Mouse (Mus musculus): ENCODE measurements around the gene Kcnma1. TPM values are rescaled to one million over a fixed set of nuclear protein-coding genes. Genes with fewer than 3 reads are reported as not detected.

The Kcnma1 gene
- polyA plus RNA-seq, 1 experiment: 3.0 TPM

GRCm38 (mm10) chr14:23705647-23706046 lies 308.6 kb downstream of the Kcnma1 start:
- Histone ChIP-seq H3K4me3 (ENCODE audit: control insufficient read depth, low read depth, low read length) (no peak overlapping the region), H3K36me3 (ENCODE audit: control insufficient read depth, insufficient read depth, low read length) (no peaks in the 10 kb centered on the region), H3K27ac (ENCODE audit: control insufficient read depth, insufficient read depth, low read depth, low read length) (no peak overlapping the region), H3K27me3 (ENCODE audit: control insufficient read depth, insufficient read depth, low read length) (no peaks in the 10 kb centered on the region), H3K4me1 (ENCODE audit: control insufficient read depth, insufficient read depth, low read length) (no peaks in the 10 kb centered on the region; the same call in 1 of the 2 replicates)
- TF ChIP-seq CTCF (IDR thresholded peaks at IDR 0.05; ENCODE audit: control insufficient read depth, insufficient read depth, insufficient replicate concordance, low read depth, low read length): no peak
- TF ChIP-seq POLR2A (IDR thresholded peaks at IDR 0.05; ENCODE audit: control insufficient read depth, low read depth, low read length): no peak

- Histone ChIP-seq H3K27me3 (ENCODE audit: control insufficient read depth, insufficient read depth, low read length) (no peaks in the 10 kb centered on the region), H3K4me1 (ENCODE audit: control insufficient read depth, insufficient read depth, low read length) (no peaks in the 10 kb centered on the region)
Observed at GRCm38 (mm10) chr14:23704303-23704702, 310.0 kb downstream of the Kcnma1 start.

GRCm38 (mm10) chr14:23696341-23696740 lies 317.9 kb downstream of the Kcnma1 start:
- Histone ChIP-seq H3K27me3 (ENCODE audit: control insufficient read depth, insufficient read depth, low read length) (no peaks in the 10 kb centered on the region), H3K36me3 (ENCODE audit: control insufficient read depth, insufficient read depth, low read length) (no peaks in the 10 kb centered on the region), H3K4me3 (ENCODE audit: control insufficient read depth, low read depth, low read length) (no peak overlapping the region), H3K27ac (ENCODE audit: control insufficient read depth, insufficient read depth, low read depth, low read length) (no peak overlapping the region), H3K4me1 (ENCODE audit: control insufficient read depth, insufficient read depth, low read length) (no peaks in the 10 kb centered on the region)
- TF ChIP-seq POLR2A (IDR thresholded peaks at IDR 0.05; ENCODE audit: control insufficient read depth, low read depth, low read length) (no peak), CTCF (IDR thresholded peaks at IDR 0.05; ENCODE audit: control insufficient read depth, insufficient read depth, insufficient replicate concordance, low read depth, low read length) (no peak)

More at GRCm38 (mm10) chr14:23704303-23704702, 310.0 kb downstream of the Kcnma1 start:
- TF ChIP-seq POLR2A (IDR thresholded peaks at IDR 0.05; ENCODE audit: control insufficient read depth, low read depth, low read length): no peak
- TF ChIP-seq CTCF (IDR thresholded peaks at IDR 0.05; ENCODE audit: control insufficient read depth, insufficient read depth, insufficient replicate concordance, low read depth, low read length): no peak
- Histone ChIP-seq H3K27ac (ENCODE audit: control insufficient read depth, insufficient read depth, low read depth, low read length) (no peak overlapping the region), H3K36me3 (ENCODE audit: control insufficient read depth, insufficient read depth, low read length) (no peaks in the 10 kb centered on the region), H3K4me3 (ENCODE audit: control insufficient read depth, low read depth, low read length) (no peak overlapping the region)

GRCm38 (mm10) chr14:23689681-23690080 lies 324.6 kb downstream of the Kcnma1 start:
- TF ChIP-seq CTCF (IDR thresholded peaks at IDR 0.05; ENCODE audit: control insufficient read depth, insufficient read depth, insufficient replicate concordance, low read depth, low read length): no peak
- no peak for TF ChIP-seq POLR2A (IDR thresholded peaks at IDR 0.05; ENCODE audit: control insufficient read depth, low read depth, low read length)
- H3K27ac ChIP-seq (ENCODE audit: control insufficient read depth, insufficient read depth, low read depth, low read length): no peak overlapping the region
- no peaks in the 10 kb centered on the region for H3K27me3 ChIP-seq (ENCODE audit: control insufficient read depth, insufficient read depth, low read length)
- peaks cover 3% of the 10 kb centered on the region for H3K4me1 ChIP-seq (ENCODE audit: control insufficient read depth, insufficient read depth, low read length)
- no peak overlapping the region for H3K4me3 ChIP-seq (ENCODE audit: control insufficient read depth, low read depth, low read length)
- H3K36me3 ChIP-seq (ENCODE audit: control insufficient read depth, insufficient read depth, low read length): no peaks in the 10 kb centered on the region

GRCm38 (mm10) chr14:23688513-23688912 lies 325.8 kb downstream of the Kcnma1 start:
- Histone ChIP-seq H3K36me3 (ENCODE audit: control insufficient read depth, insufficient read depth, low read length) (no peaks in the 10 kb centered on the region), H3K27me3 (ENCODE audit: control insufficient read depth, insufficient read depth, low read length) (no peaks in the 10 kb centered on the region), H3K4me3 (ENCODE audit: control insufficient read depth, low read depth, low read length) (no peak overlapping the region), H3K4me1 (ENCODE audit: control insufficient read depth, insufficient read depth, low read length) (peaks cover 3% of the 10 kb centered on the region), H3K27ac (ENCODE audit: control insufficient read depth, insufficient read depth, low read depth, low read length) (no peak overlapping the region)
- TF ChIP-seq POLR2A (IDR thresholded peaks at IDR 0.05; ENCODE audit: control insufficient read depth, low read depth, low read length) (no peak), CTCF (IDR thresholded peaks at IDR 0.05; ENCODE audit: control insufficient read depth, insufficient read depth, insufficient replicate concordance, low read depth, low read length) (no peak)

GRCm38 (mm10) chr14:23684463-23685066 lies 329.7 kb downstream of the Kcnma1 start:
- Histone ChIP-seq H3K27ac (ENCODE audit: control insufficient read depth, insufficient read depth, low read depth, low read length) (no peak overlapping the region), H3K27me3 (ENCODE audit: control insufficient read depth, insufficient read depth, low read length) (no peaks in the 10 kb centered on the region), H3K4me3 (ENCODE audit: control insufficient read depth, low read depth, low read length) (no peak overlapping the region), H3K4me1 (ENCODE audit: control insufficient read depth, insufficient read depth, low read length) (peaks cover 3% of the 10 kb centered on the region), H3K36me3 (ENCODE audit: control insufficient read depth, insufficient read depth, low read length) (no peaks in the 10 kb centered on the region)
- no peak for TF ChIP-seq CTCF (IDR thresholded peaks at IDR 0.05; ENCODE audit: control insufficient read depth, insufficient read depth, insufficient replicate concordance, low read depth, low read length)
- TF ChIP-seq POLR2A (IDR thresholded peaks at IDR 0.05; ENCODE audit: control insufficient read depth, low read depth, low read length): no peak

GRCm38 (mm10) chr14:23682758-23683157 lies 331.5 kb downstream of the Kcnma1 start:
- Histone ChIP-seq H3K4me3 (ENCODE audit: control insufficient read depth, low read depth, low read length) (no peak overlapping the region), H3K36me3 (ENCODE audit: control insufficient read depth, insufficient read depth, low read length) (no peaks in the 10 kb centered on the region), H3K4me1 (ENCODE audit: control insufficient read depth, insufficient read depth, low read length) (peaks cover 3% of the 10 kb centered on the region), H3K27ac (ENCODE audit: control insufficient read depth, insufficient read depth, low read depth, low read length) (no peak overlapping the region), H3K27me3 (ENCODE audit: control insufficient read depth, insufficient read depth, low read length) (no peaks in the 10 kb centered on the region)
- TF ChIP-seq POLR2A (IDR thresholded peaks at IDR 0.05; ENCODE audit: control insufficient read depth, low read depth, low read length) (no peak), CTCF (IDR thresholded peaks at IDR 0.05; ENCODE audit: control insufficient read depth, insufficient read depth, insufficient replicate concordance, low read depth, low read length) (no peak)

All from testis, adult 2 months (tissue).